Mouse (Mus musculus) forebrain, embryonic 15.5 days (tissue): Measurements from ENCODE around the gene Trim3. TPM values are rescaled to one million over a fixed set of nuclear protein-coding genes. Genes with fewer than 3 reads are reported as not detected.

Source experiments
- ATAC-seq: fragments of 200-750 bp; cut with Nextera tagmentation; replicated peaks from 2 replicates; pipeline ENCODE4 v1.8.0; 2017; ENCODE audit warnings: mild to moderate bottlenecking, moderate TSS enrichment, moderate library complexity
- H3K27ac ChIP-seq: fragments of 300-500 bp; sonication (generic); replicated peaks from 2 replicates; pipeline ENCODE4 v1.5.1; 2015; ENCODE audit warnings: mild to moderate bottlenecking, inconsistent platforms
- H3K27me3 ChIP-seq: fragments of 300-500 bp; sonication (generic); 2 replicates; pipeline ENCODE4 v1.6.1; 2015; ENCODE audit warnings: inconsistent platforms
- H3K36me3 ChIP-seq: fragments of 300-500 bp; sonication (generic); 2 replicates; pipeline ENCODE4 v1.6.1; 2015; ENCODE audit warnings: mild to moderate bottlenecking, inconsistent platforms
- H3K4me1 ChIP-seq: fragments of 300-500 bp; sonication (generic); 2 replicates; pipeline ENCODE4 v1.6.1; 2015; ENCODE audit warnings: inconsistent platforms
- H3K4me2 ChIP-seq: fragments of 300-500 bp; sonication (generic); replicated peaks from 2 replicates; pipeline ENCODE4 v1.6.1; 2015; ENCODE audit warnings: mild to moderate bottlenecking, inconsistent platforms
- H3K4me3 ChIP-seq: fragments of 300-500 bp; sonication (generic); 2 replicates; pipeline ENCODE4 v1.5.1; 2015; ENCODE audit warnings: mild to moderate bottlenecking, inconsistent platforms
- H3K9ac ChIP-seq: fragments of 300-500 bp; sonication (generic); replicated peaks from 2 replicates; pipeline ENCODE4 v1.6.1; 2015; ENCODE audit warnings: mild to moderate bottlenecking, inconsistent platforms
- H3K9me3 ChIP-seq: fragments of 300-500 bp; sonication (generic); 2 replicates; pipeline ENCODE4 v1.6.1; 2016; ENCODE audit warnings: inconsistent platforms
- WGBS: fragments of 180-500 bp; shearing (Covaris S2); methylation state at CpG from one replicate; pipeline ENCODE4 v1.1.7; 2015; ENCODE audit warnings: mixed read lengths; 5-methylcytosine and 5-hydroxymethylcytosine counted together
- polyA plus RNA-seq: library from polyadenylated mRNA; unstranded; fragments of >200 nt; fragmentation: Nextera tagmentation; extraction: Ambion mirVana; gene quantifications from 2 replicates; pipeline ENCODE4 v1.2.1, GENCODE M21; 2015

Trim3 gene
- polyA plus RNA-seq, 1 experiment from 2014 or later = 72.3 TPM

DNA sequence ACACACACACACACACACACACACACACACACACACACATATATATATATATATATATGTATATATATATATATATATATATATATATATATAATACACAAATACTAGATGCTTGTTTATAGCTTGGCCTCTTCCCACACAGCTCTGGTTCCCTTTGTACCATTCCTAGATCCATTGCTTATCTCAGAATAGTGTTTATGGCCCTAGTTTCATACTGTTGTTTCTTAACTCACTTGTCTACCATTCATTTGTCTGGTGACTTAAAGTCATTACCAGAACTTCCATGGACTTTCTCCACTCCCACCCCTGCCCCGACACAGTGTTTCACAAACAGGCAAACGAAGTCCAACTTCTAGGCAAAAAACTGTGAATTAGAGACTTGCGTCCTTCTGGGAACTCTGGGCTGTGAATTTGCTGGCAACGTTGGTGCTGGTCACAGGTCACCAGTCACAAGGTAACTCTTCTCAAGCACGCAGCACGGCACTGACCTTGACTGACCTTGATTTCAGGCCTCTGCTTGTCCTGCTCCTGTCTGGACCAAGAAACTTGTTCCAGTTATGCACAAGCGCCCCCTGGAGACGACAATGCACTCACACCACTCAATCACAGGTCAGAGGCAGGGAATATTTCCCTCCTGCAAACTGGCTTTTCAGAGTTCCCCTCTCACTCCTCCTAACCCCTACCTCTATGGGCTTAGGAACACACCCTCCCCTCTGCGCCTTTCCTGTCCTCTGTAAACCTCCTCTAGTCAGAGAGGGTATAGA is 30.3 kb downstream of the Trim3 start:
- Histone ChIP-seq H3K27me3 (no peaks in the 10 kb centered on the region), H3K4me3 (no peak overlapping the region), H3K4me2 (no peak overlapping the region), H3K4me1 (no peaks in the 10 kb centered on the region), H3K27ac (no peak overlapping the region), H3K36me3 (no peaks in the 10 kb centered on the region), H3K9ac (no peak overlapping the region), H3K9me3 (no peaks in the 10 kb centered on the region)
- ATAC-seq = 0 out of 2 replicates have a peak, but pooled peaks have one; percentile 41
- 35% methylated on average over 9 of the region's 9 CpGs for WGBS

GRCm38 (mm10) chr7:105590097-105590496 is 43.3 kb downstream of the Trim3 start:
- no peaks in the 10 kb centered on the region for H3K9me3 ChIP-seq
- no peak for ATAC-seq
- no peak overlapping the region for H3K27ac ChIP-seq
- H3K36me3 ChIP-seq = no peaks in the 10 kb centered on the region
- H3K4me2 ChIP-seq = no peak overlapping the region
- WGBS = 28% methylated on average over 7 of the region's 7 CpGs
- H3K4me1 ChIP-seq = no peaks in the 10 kb centered on the region
- no peak overlapping the region for H3K4me3 ChIP-seq
- no peaks in the 10 kb centered on the region for H3K27me3 ChIP-seq
- H3K9ac ChIP-seq = no peak overlapping the region

DNA sequence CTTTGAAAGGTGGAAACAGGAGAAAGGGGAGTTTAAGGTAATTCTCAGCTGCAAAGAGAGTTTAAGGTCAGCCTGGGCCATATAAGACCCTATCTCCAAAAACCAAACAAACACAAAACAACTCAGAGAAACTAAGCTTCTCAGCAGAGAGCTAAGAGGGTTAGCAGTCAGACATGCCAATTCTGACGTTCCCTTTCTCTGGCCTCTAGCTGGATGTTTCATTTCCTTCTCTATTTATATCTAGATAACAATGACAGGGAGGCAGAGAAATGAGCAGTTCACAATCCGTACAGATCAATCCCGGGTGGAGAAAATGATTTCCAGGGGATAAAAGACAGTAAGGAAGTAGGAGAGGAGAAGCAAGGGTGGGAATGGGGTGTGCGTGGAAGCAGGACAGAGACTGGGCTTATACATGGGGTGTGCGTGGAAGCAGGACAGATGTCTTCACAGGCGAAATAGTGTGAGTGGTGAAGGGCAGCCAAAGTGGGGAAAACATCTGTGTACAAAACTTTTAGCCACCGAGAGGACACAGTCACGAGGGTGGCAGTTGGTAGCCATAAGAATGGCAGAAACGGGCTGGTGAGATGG is 45.0 kb downstream of the Trim3 start:
- Histone ChIP-seq H3K4me1 (no peaks in the 10 kb centered on the region), H3K4me2 (no peak overlapping the region), H3K9ac (no peak overlapping the region), H3K4me3 (no peak overlapping the region), H3K27ac (no peak overlapping the region), H3K27me3 (no peaks in the 10 kb centered on the region), H3K9me3 (no peaks in the 10 kb centered on the region), H3K36me3 (no peaks in the 10 kb centered on the region)
- no peak for ATAC-seq
- 66% methylated on average over 9 of the region's 9 CpGs for WGBS

DNA sequence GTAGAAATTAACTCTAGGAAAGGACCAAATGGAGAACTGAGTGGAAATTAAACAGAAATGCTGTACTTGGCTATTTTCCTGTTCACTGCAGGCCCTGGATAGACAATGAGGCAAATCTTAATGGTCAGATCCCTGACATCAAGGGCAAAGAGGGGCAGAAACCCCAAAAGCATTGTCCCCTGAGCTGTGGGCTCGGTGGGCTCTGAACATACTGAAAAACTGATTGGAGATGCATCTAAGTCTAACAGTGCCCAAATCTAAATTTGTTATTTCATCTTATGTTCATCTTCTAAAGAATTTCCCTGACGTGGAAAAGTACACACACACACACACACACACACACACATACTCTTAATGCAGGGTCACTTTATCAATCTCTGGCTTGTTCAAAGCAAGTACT is 51.4 kb downstream of the Trim3 start:
- Histone ChIP-seq H3K9ac (no peak overlapping the region), H3K4me3 (peak overlapping the region; percentile 64), H3K4me2 (peak overlapping the region; percentile 48), H3K27me3 (no peaks in the 10 kb centered on the region), H3K4me1 (peaks cover 33% of the 10 kb centered on the region), H3K27ac (peak overlapping the region; percentile 91), H3K9me3 (no peaks in the 10 kb centered on the region), H3K36me3 (no peaks in the 10 kb centered on the region)
- ATAC-seq = no peak
- WGBS = 61% methylated on average over 2 of the region's 2 CpGs

GRCm38 (mm10) chr7:105581094-105581703 is 52.2 kb downstream of the Trim3 start, which contains the start of gene Apbb1:
Gene Apbb1, minus strand, starts transcription at chr7:105581653.
- H3K9me3 ChIP-seq = no peaks in the 10 kb centered on the region
- H3K27ac ChIP-seq = peak within 1 kb of the TSS; percentile 91
- peaks cover 33% of the 10 kb centered on the region for H3K4me1 ChIP-seq
- H3K4me3 ChIP-seq = peak within 1 kb of the TSS; percentile 64
- no peaks in the 10 kb centered on the region for H3K27me3 ChIP-seq
- H3K4me2 ChIP-seq = peak within 1 kb of the TSS; percentile 48
- H3K9ac ChIP-seq = peak within 1 kb of the TSS; percentile 80
- peak; percentile 94 for ATAC-seq
- WGBS = under 1% methylated on average over 51 of the region's 54 CpGs
- H3K36me3 ChIP-seq = no peaks in the 10 kb centered on the region

DNA sequence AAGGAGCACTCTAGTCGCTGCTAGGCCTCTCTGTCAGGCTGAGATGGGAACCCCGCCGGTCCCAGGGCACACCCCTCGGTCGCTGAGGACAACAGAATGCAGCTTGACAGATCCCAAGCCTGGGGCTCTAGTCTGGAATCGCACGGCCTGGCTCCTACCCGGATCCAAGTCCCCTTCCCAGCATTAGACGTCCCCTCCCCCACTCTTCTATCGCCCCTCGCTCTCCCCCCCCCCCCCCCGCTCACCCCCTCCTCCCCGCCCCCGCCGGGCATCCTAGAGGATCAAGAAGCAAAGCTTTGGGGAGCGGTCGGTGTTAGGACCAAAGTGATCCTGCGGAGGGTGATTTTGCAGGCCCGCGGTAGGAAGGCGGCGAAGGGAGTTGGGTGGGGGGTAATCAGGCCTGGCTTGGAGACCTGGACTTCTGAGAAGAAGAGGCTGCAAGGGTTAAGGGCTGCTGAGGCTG is 52.7 kb downstream of the Trim3 start:
- Histone ChIP-seq H3K4me3 (peak overlapping the region; percentile 64), H3K27me3 (no peaks in the 10 kb centered on the region), H3K9ac (peak overlapping the region; percentile 80), H3K36me3 (no peaks in the 10 kb centered on the region), H3K4me2 (peak overlapping the region; percentile 48), H3K27ac (peak overlapping the region; percentile 91), H3K4me1 (peaks cover 33% of the 10 kb centered on the region), H3K9me3 (no peaks in the 10 kb centered on the region)
- peak; percentile 72 for ATAC-seq
- 0% methylated on average over 16 of the region's 22 CpGs for WGBS

DNA sequence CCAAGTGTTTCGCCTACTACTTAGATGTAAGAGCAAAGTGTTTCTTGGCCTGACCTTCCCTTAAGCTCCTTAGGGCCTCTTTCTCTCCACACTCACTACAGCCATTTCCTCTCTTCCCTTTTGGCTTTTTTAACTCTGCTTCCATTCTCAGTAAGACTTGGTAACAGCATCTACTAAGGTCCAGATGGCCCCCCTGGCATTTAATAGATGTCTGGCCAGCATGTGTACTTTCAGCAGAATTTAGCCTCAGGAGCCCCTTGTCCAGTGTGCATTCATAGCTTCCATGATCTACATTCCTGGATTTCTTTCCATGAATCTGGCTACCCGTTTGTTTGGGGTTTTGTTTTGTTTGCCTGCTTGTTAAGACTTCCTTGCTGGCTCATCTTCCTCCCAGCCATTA is 54.9 kb downstream of the Trim3 start:
- WGBS = 72% methylated on average over 2 of the region's 2 CpGs

GRCm38 (mm10) chr7:105577377-105577871 is 55.9 kb downstream of the Trim3 start:
- H3K4me2 ChIP-seq = no peak overlapping the region
- no peak overlapping the region for H3K27ac ChIP-seq
- no peaks in the 10 kb centered on the region for H3K9me3 ChIP-seq
- 95% methylated on average over 6 of the region's 6 CpGs for WGBS
- ATAC-seq = no peak
- H3K9ac ChIP-seq = no peak overlapping the region
- no peaks in the 10 kb centered on the region for H3K27me3 ChIP-seq
- H3K4me1 ChIP-seq = peaks cover 33% of the 10 kb centered on the region
- H3K4me3 ChIP-seq = no peak overlapping the region
- H3K36me3 ChIP-seq = peaks cover 15% of the 10 kb centered on the region

More for the DNA sequence above, 54.9 kb downstream of the Trim3 start:
- Histone ChIP-seq H3K36me3 (peaks cover 8% of the 10 kb centered on the region), H3K4me2 (no peak overlapping the region), H3K4me1 (peaks cover 33% of the 10 kb centered on the region), H3K27ac (no peak overlapping the region), H3K9me3 (no peaks in the 10 kb centered on the region), H3K4me3 (no peak overlapping the region), H3K27me3 (no peaks in the 10 kb centered on the region), H3K9ac (no peak overlapping the region)
- no peak for ATAC-seq

DNA sequence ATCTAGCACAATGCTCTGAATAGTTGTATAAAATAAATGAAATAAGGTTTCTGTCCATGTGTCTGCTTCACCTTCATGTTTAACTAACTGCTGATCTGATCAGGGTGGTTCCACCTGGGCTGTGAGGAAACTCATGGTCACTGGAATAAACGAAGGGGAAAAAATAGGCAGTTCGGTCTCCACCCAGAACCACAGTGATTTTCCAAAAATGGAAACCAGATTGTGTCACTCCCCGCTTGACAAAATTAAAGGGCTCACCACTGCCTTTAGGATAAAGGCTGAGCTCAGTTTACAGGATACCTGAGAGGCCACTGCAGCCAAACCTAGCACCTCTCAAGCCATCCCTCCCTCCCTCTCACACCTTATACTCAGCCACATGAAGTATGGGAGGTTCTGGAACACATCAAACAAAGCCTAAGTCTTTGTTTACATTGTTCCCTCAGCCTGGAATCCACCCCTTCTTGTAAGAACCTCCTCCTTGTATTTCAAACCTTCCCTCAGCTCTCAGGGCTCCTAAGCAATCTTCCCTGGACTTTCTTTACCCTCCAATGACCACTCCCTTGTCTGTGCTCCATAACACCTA is 57.1 kb downstream of the Trim3 start:
- H3K4me3 ChIP-seq = no peak overlapping the region
- no peak overlapping the region for H3K27ac ChIP-seq
- no peaks in the 10 kb centered on the region for H3K27me3 ChIP-seq
- no peaks in the 10 kb centered on the region for H3K9me3 ChIP-seq
- peaks cover 34% of the 10 kb centered on the region for H3K4me1 ChIP-seq
- H3K36me3 ChIP-seq = peaks cover 15% of the 10 kb centered on the region
- 85% methylated on average over 3 of the region's 3 CpGs for WGBS
- H3K4me2 ChIP-seq = no peak overlapping the region
- H3K9ac ChIP-seq = no peak overlapping the region
- no peak for ATAC-seq

DNA sequence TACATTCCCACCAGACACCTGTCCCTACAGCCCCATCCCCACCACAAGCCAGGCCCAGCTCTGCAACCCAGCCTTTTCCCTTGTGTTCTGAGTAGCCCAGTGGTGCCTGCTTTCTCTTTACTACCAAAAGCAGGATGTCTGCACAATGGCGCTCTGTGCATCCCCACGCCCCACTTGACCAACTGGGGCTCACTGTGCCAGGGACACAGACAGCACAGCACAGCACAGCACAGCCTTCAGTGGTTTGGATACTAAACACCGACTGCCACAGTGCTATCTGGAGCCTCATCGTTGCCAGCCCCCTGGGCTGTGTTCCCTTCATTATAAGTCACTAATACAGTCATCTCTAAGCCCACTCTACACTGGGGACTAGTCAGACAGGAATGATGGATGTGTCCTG is 58.8 kb downstream of the Trim3 start:
- 85% methylated on average over 4 of the region's 4 CpGs for WGBS
- no peak for ATAC-seq
- no peaks in the 10 kb centered on the region for H3K27me3 ChIP-seq
- no peak overlapping the region for H3K4me3 ChIP-seq
- H3K9me3 ChIP-seq = no peaks in the 10 kb centered on the region
- peaks cover 15% of the 10 kb centered on the region for H3K36me3 ChIP-seq
- no peak overlapping the region for H3K9ac ChIP-seq
- peaks cover 40% of the 10 kb centered on the region for H3K4me1 ChIP-seq
- H3K27ac ChIP-seq = no peak overlapping the region
- H3K4me2 ChIP-seq = no peak overlapping the region

DNA sequence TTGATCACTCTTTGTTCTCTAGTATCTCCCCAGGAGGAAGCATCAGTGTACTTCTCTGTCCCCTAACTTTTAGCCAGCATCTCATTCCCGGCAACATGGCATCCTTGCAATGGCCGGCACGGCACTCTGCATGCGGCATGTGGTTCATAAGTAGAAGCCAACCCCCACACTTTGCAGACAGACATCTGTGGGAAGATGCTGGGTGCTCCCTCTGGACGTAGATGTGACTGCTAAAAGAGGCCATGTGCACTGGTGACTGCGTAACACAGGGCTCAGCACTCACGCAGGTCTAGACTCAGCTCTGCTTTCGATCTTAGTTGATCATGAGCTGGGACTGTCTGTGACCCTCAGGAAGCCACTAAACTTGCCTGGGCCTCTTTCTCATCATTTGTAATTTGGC is 60.4 kb downstream of the Trim3 start:
- Histone ChIP-seq H3K27me3 (no peaks in the 10 kb centered on the region), H3K4me3 (no peak overlapping the region), H3K4me2 (no peak overlapping the region), H3K27ac (no peak overlapping the region), H3K9ac (no peak overlapping the region), H3K4me1 (peaks cover 39% of the 10 kb centered on the region), H3K9me3 (no peaks in the 10 kb centered on the region), H3K36me3 (peaks cover 15% of the 10 kb centered on the region)
- no peak for ATAC-seq
- WGBS = 91% methylated on average over 8 of the region's 8 CpGs

- Histone ChIP-seq H3K27me3 (no peaks in the 10 kb centered on the region), H3K4me3 (no peak overlapping the region), H3K36me3 (peaks cover 34% of the 10 kb centered on the region), H3K9me3 (no peaks in the 10 kb centered on the region), H3K4me1 (peaks cover 38% of the 10 kb centered on the region), H3K9ac (0 out of 2 replicates have a peak overlapping the region, but pooled peaks have one; percentile 34), H3K4me2 (peak overlapping the region; percentile 45), H3K27ac (peak overlapping the region; percentile 83)
- WGBS = 75% methylated on average over 4 of the region's 4 CpGs
- ATAC-seq = no peak
Observed at GRCm38 (mm10) chr7:105570756-105571155, 62.6 kb downstream of the Trim3 start.
